Comparison of ENCODE assay signal across 18 mouse cellular contexts in genomic region chr11:81057506-81057905, GRCm38 (mm10).
DNase-seq lines count a peak whose midpoint lies in the region; ATAC-seq lines count a peak whose summit lies in the region.
"Had no signal": no experiment of that assay in that cellular context is flagged by ENCODE, and none has a peak within 500 bp of the region (broad histone marks: within the 10 kb centered on the region; RNA-seq: fewer than 3 reads in every experiment).

No protein-coding gene starts in this region.

- peaks cover 10% of the 10 kb centered on the region for H3K4me1 ChIP-seq in heart, embryonic 16.5 days (ENCODE audit: control insufficient read depth, insufficient read depth, low read length)
- peaks cover 16% of the 10 kb centered on the region for H3K4me1 ChIP-seq in heart, embryonic 12.5 days (replicated peaks)
- H3K4me1 ChIP-seq: embryonic facial prominence, embryonic 12.5 days had no signal

- peak; percentile 14; the same call in 1 of the 2 replicates for ATAC-seq in heart, embryonic 16.5 days (replicated peaks; ENCODE audit: extremely low read depth, insufficient read depth, low FRiP score)
- no peak for ATAC-seq in heart, embryonic 12.5 days (ENCODE audit: insufficient number of reproducible peaks, low FRiP score)
- ATAC-seq: activated CD4-positive, CD25-positive, alpha-beta regulatory T cell, adult 4 months; forebrain, embryonic 15.5 days; hindbrain, embryonic 16.5 days; Patski had no signal

- no peak overlapping the region for H3K4me2 ChIP-seq in heart, embryonic 16.5 days (ENCODE audit: low read depth, low read length)
- H3K4me2 ChIP-seq in heart, embryonic 12.5 days, result no peak overlapping the region
- H3K4me2 ChIP-seq: embryonic facial prominence, embryonic 12.5 days; forebrain, embryonic 15.5 days; heart, embryonic 15.5 days; hindbrain, embryonic 12.5 days had no signal

- no peaks in the 10 kb centered on the region for H3K27me3 ChIP-seq in heart, embryonic 16.5 days (ENCODE audit: control insufficient read depth, insufficient read depth, low read length)
- H3K27me3 ChIP-seq in heart, embryonic 12.5 days (replicated peaks), result no peaks in the 10 kb centered on the region
- H3K27me3 ChIP-seq: embryonic facial prominence, embryonic 12.5 days; forebrain, embryonic 15.5 days; hindbrain, embryonic 12.5 days had no signal

- peak; percentile 34 for DNase-seq in cerebellum, adult 9-10 months
- DNase-seq in cerebellum, postnatal 4 days (ENCODE audit: low spot score in 2 of 2), result no peak
- peak; percentile 47 to 66 for DNase-seq in cerebellum, postnatal 14 days
- DNase-seq in right cerebral cortex, postnatal 14 days, result no peak
- DNase-seq: adrenal gland, postnatal 14 days; heart, adult 2 months; heart, postnatal 36 days; kidney, adult 11 months; kidney, adult 9 months had no signal

- no peaks in the 10 kb centered on the region for H3K9me3 ChIP-seq in heart, embryonic 16.5 days (replicated peaks; ENCODE audit: control insufficient read depth, low read length)
- H3K9me3 ChIP-seq in heart, embryonic 12.5 days (replicated peaks), result no peaks in the 10 kb centered on the region
- H3K9me3 ChIP-seq: embryonic facial prominence, embryonic 12.5 days; forebrain, embryonic 15.5 days; heart, embryonic 15.5 days; hindbrain, embryonic 12.5 days had no signal

- no peaks in the 10 kb centered on the region for H3K36me3 ChIP-seq in heart, embryonic 16.5 days (ENCODE audit: control insufficient read depth, insufficient read depth)
- no peaks in the 10 kb centered on the region for H3K36me3 ChIP-seq in heart, embryonic 12.5 days
- H3K36me3 ChIP-seq: embryonic facial prominence, embryonic 12.5 days; forebrain, embryonic 15.5 days; heart, embryonic 15.5 days; hindbrain, embryonic 12.5 days had no signal

- no peak overlapping the region for H3K27ac ChIP-seq in heart, embryonic 16.5 days (ENCODE audit: low read length)
- no peak overlapping the region for H3K27ac ChIP-seq in heart, embryonic 12.5 days (ENCODE audit: poor library complexity, severe bottlenecking)
- H3K27ac ChIP-seq: embryonic facial prominence, embryonic 12.5 days; forebrain, embryonic 15.5 days; heart, adult 2 months; heart, embryonic 15.5 days; hindbrain, embryonic 12.5 days had no signal

- 72% methylated on average over 3 of the region's 3 CpGs for WGBS in heart, embryonic 16.5 days
- 85% methylated on average over 3 of the region's 3 CpGs for WGBS in heart, embryonic 12.5 days

- H3K9ac ChIP-seq in heart, embryonic 16.5 days (ENCODE audit: low read length), result no peak overlapping the region
- no peak overlapping the region for H3K9ac ChIP-seq in heart, embryonic 12.5 days
- H3K9ac ChIP-seq: embryonic facial prominence, embryonic 12.5 days; forebrain, embryonic 15.5 days; heart, embryonic 15.5 days; hindbrain, embryonic 12.5 days had no signal

- H3K4me3 ChIP-seq in heart, embryonic 16.5 days (ENCODE audit: low read length), result no peak overlapping the region
- H3K4me3 ChIP-seq in heart, embryonic 12.5 days, result no peak overlapping the region
- H3K4me3 ChIP-seq: embryonic facial prominence, embryonic 12.5 days; forebrain, embryonic 15.5 days; heart, adult 2 months; heart, embryonic 15.5 days; hindbrain, embryonic 12.5 days had no signal

Comparison
In these comparisons a context has a peak if more than half of its experiments do, and no peak if none do; other contexts are left out.
1. DNase-seq: peak in cerebellum, adult 9-10 months (single experiment) and cerebellum, postnatal 14 days (2 of 2); none in cerebellum, postnatal 4 days (0 of 2) and right cerebral cortex, postnatal 14 days (single experiment).